Mouse (Mus musculus) CH12.LX (cell line): Measurements from ENCODE around the gene Zdhhc18. TPM values are rescaled to one million over a fixed set of nuclear protein-coding genes. Genes with fewer than 3 reads are reported as not detected.

Experiments used
- DNase-seq: peaks from one replicate; pipeline ENCODE4 v3.0.0-alpha.2; 2013; ENCODE audit errors: extremely low read depth
- H3K27ac ChIP-seq: 2 replicates; pipeline ENCODE4 v1.5.1; 2012; ENCODE audit warnings: low read depth, mild to moderate bottlenecking, control low read depth, moderate library complexity; ENCODE audit not compliant: insufficient read depth
- H3K27me3 ChIP-seq: replicated peaks from 2 replicates; pipeline ENCODE3; 2012; ENCODE audit warnings: inconsistent platforms
- H3K36me3 ChIP-seq, 2 experiments: replicated peaks in 1 of 2; 2 replicates each; pipeline versions ENCODE3 to v1.6.1; 2012; ENCODE audit warnings: inconsistent platforms in 1 of 2, low read length in 1 of 2, mild to moderate bottlenecking in 1 of 2, mixed read lengths in 1 of 2, moderate library complexity in 1 of 2; ENCODE audit not compliant: control insufficient read depth in 1 of 2, insufficient read depth in 1 of 2
- H3K4me1 ChIP-seq, 2 experiments: 2 replicates each; pipeline ENCODE4 v1.6.1; 2012; ENCODE audit warnings: inconsistent platforms in 1 of 2, moderate library complexity in 1 of 2; ENCODE audit not compliant: insufficient read depth in 2 of 2, control insufficient read depth in 1 of 2
- H3K4me2 ChIP-seq: 2 replicates; pipeline ENCODE4 v1.6.1; 2012; ENCODE audit warnings: low read depth, mild to moderate bottlenecking, control low read depth; ENCODE audit not compliant: poor library complexity, insufficient read depth, severe bottlenecking
- H3K4me3 ChIP-seq, 3 experiments: fragments of 150-350 bp in 1 of 3; sonication (generic) in 1 of 3; replicated peaks in 1 of 3; 2 replicates each; pipeline versions ENCODE3 to v1.5.1; 2011 to 2012; ENCODE audit warnings: low read depth in 2 of 3, low read length in 2 of 3, mild to moderate bottlenecking in 2 of 3, moderate library complexity in 2 of 3, control low read depth in 1 of 3, improper control_type of control experiment in 1 of 3, inconsistent platforms in 1 of 3, mixed read lengths in 1 of 3; ENCODE audit not compliant: poor library complexity in 1 of 3
- H3K79me2 ChIP-seq: replicated peaks from 2 replicates; pipeline ENCODE4 v1.6.1; 2012; ENCODE audit warnings: mild to moderate bottlenecking, moderate library complexity; ENCODE audit not compliant: control insufficient read depth, poor library complexity, insufficient read depth, severe bottlenecking; ENCODE audit errors: extremely low read depth
- H3K9ac ChIP-seq: 2 replicates; pipeline ENCODE4 v1.6.1; 2012; ENCODE audit warnings: low read depth, mild to moderate bottlenecking, control low read depth, moderate library complexity; ENCODE audit not compliant: insufficient read depth
- H3K9me3 ChIP-seq: replicated peaks from 2 replicates; pipeline ENCODE3; 2012; ENCODE audit warnings: low read length, inconsistent platforms, mixed read lengths
- BHLHE40 ChIP-seq: IDR thresholded peaks from 2 replicates; pipeline ENCODE4 v1.6.1; 2011; ENCODE audit warnings: mild to moderate bottlenecking, low read depth, low read length, improper control_type of control experiment
- ELF1 ChIP-seq: IDR thresholded peaks from 2 replicates; pipeline ENCODE4 v1.6.1; 2014; ENCODE audit warnings: low read depth, mild to moderate bottlenecking, inconsistent platforms, low read length, improper control_type of control experiment
- HCFC1 ChIP-seq: IDR thresholded peaks from 2 replicates; pipeline ENCODE4 v1.6.1; 2012; ENCODE audit warnings: low read depth, mild to moderate bottlenecking, inconsistent platforms, low read length, improper control_type of control experiment
- JUND ChIP-seq: conservative IDR thresholded peaks from 2 replicates; pipeline ENCODE4 v1.6.1; 2011; ENCODE audit warnings: low read depth, low read length, improper control_type of control experiment
- KAT2A ChIP-seq: IDR thresholded peaks from 2 replicates; pipeline ENCODE4 v1.6.1; 2012; ENCODE audit warnings: low read length, improper control_type of control experiment, inconsistent platforms; ENCODE audit not compliant: insufficient replicate concordance
- MAFK ChIP-seq: IDR thresholded peaks from 2 replicates; pipeline ENCODE4 v1.6.1; 2011; ENCODE audit warnings: low read length, improper control_type of control experiment; ENCODE audit not compliant: insufficient replicate concordance
- MAX ChIP-seq: IDR thresholded peaks from 2 replicates; pipeline ENCODE4 v1.6.1; 2011; ENCODE audit warnings: low read length, improper control_type of control experiment
- MAZ ChIP-seq: IDR thresholded peaks from 2 replicates; pipeline ENCODE4 v1.6.1; 2012; ENCODE audit warnings: low read depth, mild to moderate bottlenecking, inconsistent platforms, low read length, improper control_type of control experiment, moderate library complexity
- MEF2A ChIP-seq: IDR thresholded peaks from 2 replicates; pipeline ENCODE4 v1.6.1; 2014; ENCODE audit warnings: low read depth, mild to moderate bottlenecking, inconsistent platforms, low read length, improper control_type of control experiment, borderline replicate concordance
- NELFE ChIP-seq: IDR thresholded peaks from 2 replicates; pipeline ENCODE4 v1.6.1; 2011; ENCODE audit warnings: low read depth, low read length, improper control_type of control experiment
- RAD21 ChIP-seq: IDR thresholded peaks from 2 replicates; pipeline ENCODE4 v1.6.1; 2011; ENCODE audit warnings: low read depth, mild to moderate bottlenecking, low read length, improper control_type of control experiment, moderate library complexity
- UBTF ChIP-seq: IDR thresholded peaks from 2 replicates; pipeline ENCODE4 v1.6.1; 2012; ENCODE audit warnings: low read depth, mild to moderate bottlenecking, inconsistent platforms, low read length, improper control_type of control experiment, moderate library complexity
- ZC3H11A ChIP-seq: IDR thresholded peaks from 2 replicates; pipeline ENCODE4 v1.6.1; 2012; ENCODE audit warnings: low read depth, mild to moderate bottlenecking, inconsistent platforms, low read length, improper control_type of control experiment
- ZMIZ1 ChIP-seq: IDR thresholded peaks from 2 replicates; pipeline ENCODE4 v1.6.1; 2012; ENCODE audit warnings: low read depth, mild to moderate bottlenecking, inconsistent platforms, low read length, improper control_type of control experiment
- ZNF384 ChIP-seq: IDR thresholded peaks from 2 replicates; pipeline ENCODE4 v1.6.1; 2012; ENCODE audit warnings: low read depth, low read length, improper control_type of control experiment, inconsistent platforms
- dilution Hi-C: fragments of 300-500 bp; cut with MboI; formaldehyde crosslinking; loops from 2 replicates; pipeline ENCODE4 v1.14.3; 2020; ENCODE audit warnings: low sequenced_read_pairs; ENCODE audit not compliant: extremely low pct_unique_long_range_greater_than_20kb, extremely low pct_ligation_motif_present
- in situ Hi-C: fragments of 300-500 bp; cut with MboI; formaldehyde crosslinking; loops from 3 replicates; pipeline ENCODE4 v1.14.3; 2019; ENCODE audit warnings: low sequenced_read_pairs, low pct_ligation_motif_present, low pct_unique_long_range_greater_than_20kb, mixed read lengths
- polyA plus RNA-seq: library from polyadenylated mRNA; unstranded; fragments of >175 nt; gene quantifications from 2 replicates; pipeline ENCODE4 v1.2.1, GENCODE M21; 2012; ENCODE audit warnings: low read depth; ENCODE audit not compliant: insufficient read length
- total RNA-seq, 2 experiments: library from RNA; depleted of rRNA; stranded (reverse); fragments of 300-350 nt in 1 of 2; fragments of >200 nt in 1 of 2; gene quantifications; 2 replicates each; pipeline ENCODE4 v1.2.3; 2012 to 2014

Gene Zdhhc18
- total and polyA plus RNA-seq, 3 experiments, result 15.9 to 31.0 (median 24.3) TPM

- Histone ChIP-seq H3K27ac (peak overlapping the region; percentile 54), H3K4me1 (peaks cover 25 to 58% of the 10 kb centered on the region in 2 experiments)
Measured at GRCm38 (mm10) chr4:133656997-133657396, 7.0 kb upstream of the Zdhhc18 start.

GRCm38 (mm10) chr4:133656294-133656693 is 6.3 kb upstream of the Zdhhc18 start:
- Histone ChIP-seq H3K4me3 (peak overlapping the region in 1 of 3 experiments; percentile 30), H3K27me3 (no peaks in the 10 kb centered on the region), H3K27ac (peak overlapping the region; percentile 69), H3K36me3 (no peaks in the 10 kb centered on the region), H3K4me1 (peaks cover 25 to 63% of the 10 kb centered on the region in 2 experiments), H3K4me2 (no peak overlapping the region), H3K9ac (no peak overlapping the region), H3K9me3 (no peaks in the 10 kb centered on the region), H3K79me2 (no peaks in the 10 kb centered on the region)
- peak; percentile 66 for DNase-seq
- in situ Hi-C loops, result no loop called here
- TF ChIP-seq MAZ (0 out of 2 replicates have a peak, but pooled peaks have one; percentile 38), ZMIZ1 (no peak)
- dilution Hi-C loops, result no loop called here

More at GRCm38 (mm10) chr4:133656997-133657396, 7.0 kb upstream of the Zdhhc18 start:
- H3K9ac ChIP-seq, result no peak overlapping the region
- H3K79me2 ChIP-seq, result no peaks in the 10 kb centered on the region
- dilution Hi-C loops (no loop called here), in situ Hi-C loops (no loop called here)
- no peak for DNase-seq
- no peaks in the 10 kb centered on the region for H3K9me3 ChIP-seq
- no peak overlapping the region for H3K4me3 ChIP-seq
- peaks cover under 1 to 4% of the 10 kb centered on the region in 2 experiments for H3K36me3 ChIP-seq
- no peak for TF ChIP-seq NELFE
- TF ChIP-seq KAT2A, result no peak
- TF ChIP-seq ZNF384, result no peak
- TF ChIP-seq MEF2A, result no peak
- no peak for TF ChIP-seq ZC3H11A
- no peak for TF ChIP-seq JUND
- no peak for TF ChIP-seq HCFC1
- TF ChIP-seq BHLHE40, result no peak
- TF ChIP-seq MAX, result no peak
- TF ChIP-seq UBTF, result no peak
- TF ChIP-seq RAD21, result no peak
- TF ChIP-seq MAZ, result no peak
- no peak for TF ChIP-seq MAFK
- no peak for TF ChIP-seq ELF1
- peak overlapping the region; percentile 10; the same call in 1 of the 2 replicates for H3K4me2 ChIP-seq
- H3K27me3 ChIP-seq, result no peaks in the 10 kb centered on the region
